Mouse (Mus musculus): ENCODE data around the gene Cds2. TPM values are rescaled to one million over a fixed set of nuclear protein-coding genes. Genes with fewer than 3 reads are reported as not detected.
"Not testable (repeated sequence)": the region's sequence is repeated elsewhere in the genome, so short reads cannot be mapped to it uniquely, and the experiment has no call there.

The Cds2 gene
- polyA plus RNA-seq, 1 experiment from 2014 or later = 34.2 TPM

- peak overlapping the region; percentile 53 for H3K27ac ChIP-seq
- no peak for ATAC-seq (ENCODE audit: insufficient number of reproducible peaks, insufficient read depth, low FRiP score, low TSS enrichment, low read depth)
- 43% methylated on average over 12 of the region's 12 CpGs for WGBS
- H3K4me2 ChIP-seq = no peak overlapping the region
- H3K9ac ChIP-seq (replicated peaks) = no peak overlapping the region
- no peaks in the 10 kb centered on the region for H3K27me3 ChIP-seq
- H3K4me3 ChIP-seq (replicated peaks) = no peak overlapping the region
- H3K9me3 ChIP-seq = 0 out of 2 replicates have a peak, but pooled peaks cover 3% of the 10 kb centered on the region
- peaks cover 8% of the 10 kb centered on the region for H3K36me3 ChIP-seq
- peaks cover 35% of the 10 kb centered on the region for H3K4me1 ChIP-seq (replicated peaks)
Observed at GRCm38 (mm10) chr2:132282453-132283174, 19.7 kb downstream of the Cds2 start.

- 81% methylated on average over 15 of the region's 15 CpGs for WGBS
- H3K36me3 ChIP-seq = peaks cover 8% of the 10 kb centered on the region
- H3K9me3 ChIP-seq = 0 out of 2 replicates have a peak, but pooled peaks cover 3% of the 10 kb centered on the region
- ATAC-seq (ENCODE audit: insufficient number of reproducible peaks, insufficient read depth, low FRiP score, low TSS enrichment, low read depth) = no peak
- peak overlapping the region; percentile 53 for H3K27ac ChIP-seq
- H3K27me3 ChIP-seq = no peaks in the 10 kb centered on the region
- no peak overlapping the region for H3K9ac ChIP-seq (replicated peaks)
- H3K4me1 ChIP-seq (replicated peaks) = peaks cover 35% of the 10 kb centered on the region
- H3K4me3 ChIP-seq (replicated peaks) = no peak overlapping the region
- no peak overlapping the region for H3K4me2 ChIP-seq
Observed at GRCm38 (mm10) chr2:132283236-132284070, 20.5 kb downstream of the Cds2 start.

- Histone ChIP-seq H3K4me1 (replicated peaks) (peaks cover 35% of the 10 kb centered on the region), H3K9ac (replicated peaks) (no peak overlapping the region), H3K9me3 (0 out of 2 replicates have a peak, but pooled peaks cover 3% of the 10 kb centered on the region), H3K27ac (peak overlapping the region; percentile 50; the same call in 1 of the 2 replicates), H3K36me3 (peaks cover 8% of the 10 kb centered on the region), H3K4me2 (no peak overlapping the region), H3K4me3 (replicated peaks) (no peak overlapping the region), H3K27me3 (no peaks in the 10 kb centered on the region)
- no peak for ATAC-seq (ENCODE audit: insufficient number of reproducible peaks, insufficient read depth, low FRiP score, low TSS enrichment, low read depth)
- WGBS = 83% methylated on average over 12 of the region's 12 CpGs
Observed at GRCm38 (mm10) chr2:132284492-132285139, 21.7 kb downstream of the Cds2 start.

- H3K9me3 ChIP-seq; ATAC-seq (ENCODE audit: insufficient number of reproducible peaks, insufficient read depth, low FRiP score, low TSS enrichment, low read depth); H3K27me3 ChIP-seq; H3K4me3 ChIP-seq (replicated peaks); H3K4me2 ChIP-seq; H3K9ac ChIP-seq (replicated peaks); H3K36me3 ChIP-seq; H3K27ac ChIP-seq: not testable (repeated sequence)
- WGBS = 95% methylated on average over 5 of the region's 5 CpGs
- peaks cover 35% of the 10 kb centered on the region for H3K4me1 ChIP-seq (replicated peaks)
Observed at GRCm38 (mm10) chr2:132285722-132286121, 22.8 kb downstream of the Cds2 start.

- Histone ChIP-seq H3K36me3 (no peaks in the 10 kb centered on the region), H3K4me1 (replicated peaks) (peaks cover 35% of the 10 kb centered on the region), H3K9ac (replicated peaks) (no peak overlapping the region), H3K27me3 (no peaks in the 10 kb centered on the region), H3K27ac (no peak overlapping the region), H3K4me3 (replicated peaks) (no peak overlapping the region), H3K4me2 (no peak overlapping the region), H3K9me3 (0 out of 2 replicates have a peak, but pooled peaks cover 3% of the 10 kb centered on the region)
- ATAC-seq (ENCODE audit: insufficient number of reproducible peaks, insufficient read depth, low FRiP score, low TSS enrichment, low read depth) = no peak
- 88% methylated on average over 9 of the region's 9 CpGs for WGBS
Observed at GRCm38 (mm10) chr2:132286376-132287076, 23.6 kb downstream of the Cds2 start.

GRCm38 (mm10) chr2:132289213-132289612, 26.3 kb downstream of the Cds2 start:
- Histone ChIP-seq H3K4me1 (replicated peaks) (peaks cover 11% of the 10 kb centered on the region), H3K36me3 (peaks cover 11% of the 10 kb centered on the region; the same call in 1 of the 2 replicates)
- not testable (repeated sequence) for H3K9ac ChIP-seq (replicated peaks); H3K27ac ChIP-seq; H3K4me2 ChIP-seq; H3K4me3 ChIP-seq (replicated peaks); ATAC-seq (ENCODE audit: insufficient number of reproducible peaks, insufficient read depth, low FRiP score, low TSS enrichment, low read depth); H3K9me3 ChIP-seq; H3K27me3 ChIP-seq
- 75% methylated on average over 5 of the region's 7 CpGs for WGBS

GRCm38 (mm10) chr2:132290808-132291207, 27.9 kb downstream of the Cds2 start:
- Histone ChIP-seq H3K4me2 (no peak overlapping the region), H3K27me3 (no peaks in the 10 kb centered on the region), H3K9me3 (0 out of 2 replicates have a peak, but pooled peaks cover 3% of the 10 kb centered on the region), H3K4me1 (replicated peaks) (peaks cover 2% of the 10 kb centered on the region; the same call in 1 of the 2 replicates), H3K9ac (replicated peaks) (no peak overlapping the region), H3K4me3 (replicated peaks) (no peak overlapping the region), H3K36me3 (peaks cover 27% of the 10 kb centered on the region), H3K27ac (no peak overlapping the region)
- 76% methylated on average over 6 of the region's 6 CpGs for WGBS
- ATAC-seq (ENCODE audit: insufficient number of reproducible peaks, insufficient read depth, low FRiP score, low TSS enrichment, low read depth) = no peak

- 0 out of 2 replicates have a peak, but pooled peaks cover 3% of the 10 kb centered on the region for H3K9me3 ChIP-seq
- no peak for ATAC-seq (ENCODE audit: insufficient number of reproducible peaks, insufficient read depth, low FRiP score, low TSS enrichment, low read depth)
- peaks cover 2% of the 10 kb centered on the region; the same call in 1 of the 2 replicates for H3K4me1 ChIP-seq (replicated peaks)
- H3K36me3 ChIP-seq = peaks cover 32% of the 10 kb centered on the region
- no peak overlapping the region for H3K27ac ChIP-seq
- H3K27me3 ChIP-seq = no peaks in the 10 kb centered on the region
- H3K4me3 ChIP-seq (replicated peaks) = no peak overlapping the region
- WGBS = 52% methylated on average over 3 of the region's 3 CpGs
- H3K9ac ChIP-seq (replicated peaks) = no peak overlapping the region
- H3K4me2 ChIP-seq = no peak overlapping the region
Observed at GRCm38 (mm10) chr2:132291265-132291664, 28.3 kb downstream of the Cds2 start.

- WGBS = 54% methylated on average over 4 of the region's 4 CpGs
- Histone ChIP-seq H3K4me2 (no peak overlapping the region), H3K4me3 (replicated peaks) (no peak overlapping the region), H3K4me1 (replicated peaks) (no peaks in the 10 kb centered on the region; the same call in 1 of the 2 replicates), H3K27me3 (no peaks in the 10 kb centered on the region), H3K9me3 (0 out of 2 replicates have a peak, but pooled peaks cover 2% of the 10 kb centered on the region), H3K9ac (replicated peaks) (no peak overlapping the region), H3K27ac (no peak overlapping the region), H3K36me3 (peaks cover 40% of the 10 kb centered on the region)
- no peak for ATAC-seq (ENCODE audit: insufficient number of reproducible peaks, insufficient read depth, low FRiP score, low TSS enrichment, low read depth)
Observed at GRCm38 (mm10) chr2:132292083-132292482, 29.1 kb downstream of the Cds2 start.

GRCm38 (mm10) chr2:132293694-132294450, 30.9 kb downstream of the Cds2 start:
- Histone ChIP-seq H3K27ac (no peak overlapping the region), H3K9me3 (no peaks in the 10 kb centered on the region), H3K36me3 (peaks cover 58% of the 10 kb centered on the region), H3K9ac (replicated peaks) (no peak overlapping the region), H3K4me2 (no peak overlapping the region), H3K27me3 (no peaks in the 10 kb centered on the region), H3K4me3 (replicated peaks) (no peak overlapping the region), H3K4me1 (replicated peaks) (no peaks in the 10 kb centered on the region; the same call in 1 of the 2 replicates)
- WGBS = 93% methylated on average over 10 of the region's 10 CpGs
- ATAC-seq (ENCODE audit: insufficient number of reproducible peaks, insufficient read depth, low FRiP score, low TSS enrichment, low read depth) = no peak
